Mouse (Mus musculus): Measurements from ENCODE around the gene Qrich2. TPM values are rescaled to one million over a fixed set of nuclear protein-coding genes. Genes with fewer than 3 reads are reported as not detected.
"Not testable (repeated sequence)": the region's sequence is repeated elsewhere in the genome, so short reads cannot be mapped to it uniquely, and the experiment has no call there.

The Qrich2 gene
- polyA plus RNA-seq, 1 experiment, result 1.2 TPM

GRCm38 (mm10) chr11:116489771-116490231 lies 23.8 kb upstream of the Qrich2 start:
- DNase-seq (ENCODE audit: low read depth), result no peak

DNA sequence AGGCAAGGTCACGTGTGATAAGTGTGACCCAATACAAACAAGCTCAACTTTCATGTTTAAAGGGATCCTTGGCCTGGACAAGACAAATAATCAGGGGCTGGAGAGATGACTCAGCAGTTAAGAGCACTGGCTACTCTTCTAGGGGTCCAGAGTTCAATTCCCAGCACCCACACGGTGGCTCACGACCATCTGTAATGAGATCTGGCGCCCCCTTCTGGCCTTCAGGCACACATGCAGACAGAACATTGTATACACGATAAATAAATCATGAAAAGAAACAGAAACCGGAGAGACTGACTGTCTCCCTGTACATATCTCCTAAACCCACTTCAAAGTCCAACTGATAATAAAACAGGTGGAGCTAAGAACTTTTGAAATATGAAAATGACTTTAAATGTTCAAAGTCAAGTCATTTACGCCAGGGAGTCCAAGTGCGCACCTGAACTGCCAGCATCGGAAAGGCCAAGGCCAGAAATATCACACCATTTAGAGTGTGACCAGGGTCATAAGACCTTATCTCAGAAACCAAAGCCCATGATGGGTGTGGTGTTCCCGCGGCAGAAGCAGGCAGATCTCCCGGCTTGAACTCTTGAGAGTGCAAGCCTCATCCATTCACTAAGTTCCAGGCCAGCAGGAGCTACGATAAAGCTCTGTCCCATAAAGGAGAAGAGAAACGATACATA lies 22.8 kb upstream of the Qrich2 start:
- DNase-seq (ENCODE audit: low read depth), result no peak

GRCm38 (mm10) chr11:116488207-116488606 lies 22.2 kb upstream of the Qrich2 start:
- DNase-seq (ENCODE audit: low read depth), result no peak

DNA sequence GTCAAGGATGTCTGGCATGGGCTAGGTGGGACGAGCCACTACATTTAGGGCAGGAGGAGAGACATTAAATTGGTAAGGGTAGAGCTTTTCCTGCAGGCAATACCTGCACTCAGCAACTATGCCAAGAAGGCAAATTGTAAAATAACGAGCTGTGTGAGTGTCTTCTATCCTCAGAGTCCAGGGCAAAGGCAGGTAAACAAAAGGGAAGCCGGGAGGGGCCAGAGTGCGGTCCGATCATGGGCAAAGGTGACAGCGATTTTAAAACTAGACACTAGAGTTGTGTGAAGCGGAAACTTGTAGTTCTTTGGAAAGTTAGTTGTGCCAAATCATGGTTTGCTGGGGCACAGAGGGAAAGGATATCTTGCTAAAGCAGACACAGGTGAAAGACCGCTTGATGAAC lies 18.2 kb upstream of the Qrich2 start:
- no peak for DNase-seq (ENCODE audit: low read depth)

GRCm38 (mm10) chr11:116481776-116482175 lies 15.7 kb upstream of the Qrich2 start:
- no peak for DNase-seq (ENCODE audit: low read depth)

- DNase-seq (ENCODE audit: low read depth), result no peak
Observed at GRCm38 (mm10) chr11:116480975-116481374, 14.9 kb upstream of the Qrich2 start.

GRCm38 (mm10) chr11:116479832-116480231 lies 13.8 kb upstream of the Qrich2 start:
- DNase-seq (ENCODE audit: low read depth), result no peak

GRCm38 (mm10) chr11:116478978-116479377 lies 12.9 kb upstream of the Qrich2 start:
- no peak for DNase-seq (ENCODE audit: low read depth)

DNA sequence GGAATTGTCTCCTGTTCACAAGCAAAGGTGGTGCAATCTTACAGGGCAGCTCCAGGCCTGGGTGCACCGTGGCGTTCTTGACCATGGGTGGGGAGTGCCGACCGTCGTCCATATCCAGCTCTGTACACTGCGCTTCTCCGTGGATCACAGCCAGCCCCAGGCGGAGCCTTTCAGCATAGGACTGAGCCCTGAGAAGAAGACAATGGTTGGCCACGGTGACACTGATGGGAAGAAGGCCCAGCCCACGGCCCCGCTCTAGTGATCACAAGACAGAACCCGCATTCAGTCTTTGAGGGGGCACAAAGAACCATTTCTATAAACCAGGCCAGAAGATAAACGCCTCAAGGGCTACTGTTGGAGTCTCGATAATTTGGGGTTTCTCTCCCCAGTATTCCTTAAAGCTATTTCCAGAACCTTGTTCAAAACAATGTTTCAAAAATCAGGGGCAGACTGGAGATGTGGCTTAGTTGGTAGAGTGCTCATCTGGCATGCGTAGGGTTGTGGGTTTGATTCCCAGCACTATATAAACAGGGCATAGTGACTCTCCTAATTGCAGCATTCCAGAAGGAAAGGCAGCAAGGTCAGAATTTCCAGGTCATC lies 11.2 kb upstream of the Qrich2 start:
- no peak for DNase-seq (ENCODE audit: low read depth)

GRCm38 (mm10) chr11:116476696-116477095 lies 10.7 kb upstream of the Qrich2 start:
- no peak for DNase-seq (ENCODE audit: low read depth)

DNA sequence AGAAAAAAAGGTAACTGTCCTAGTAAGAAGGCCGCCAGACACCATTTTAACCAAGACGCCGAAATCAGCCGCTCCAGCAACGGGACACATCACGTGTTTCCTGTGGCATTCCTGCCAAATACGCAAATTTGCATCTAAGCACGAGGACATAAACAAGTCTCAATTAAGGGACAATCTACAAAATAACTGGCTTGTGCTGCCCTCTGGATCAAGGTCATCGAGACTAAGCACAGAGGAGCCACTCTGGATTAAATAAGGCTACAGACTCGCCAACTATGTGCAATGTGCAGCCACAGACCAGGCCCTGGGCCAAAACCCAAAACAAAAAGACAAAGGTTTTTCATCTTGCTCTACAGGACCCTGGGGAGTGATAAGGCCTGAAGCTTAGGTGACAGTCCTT lies 10.0 kb upstream of the Qrich2 start:
- no peak for DNase-seq (ENCODE audit: low read depth)

DNA sequence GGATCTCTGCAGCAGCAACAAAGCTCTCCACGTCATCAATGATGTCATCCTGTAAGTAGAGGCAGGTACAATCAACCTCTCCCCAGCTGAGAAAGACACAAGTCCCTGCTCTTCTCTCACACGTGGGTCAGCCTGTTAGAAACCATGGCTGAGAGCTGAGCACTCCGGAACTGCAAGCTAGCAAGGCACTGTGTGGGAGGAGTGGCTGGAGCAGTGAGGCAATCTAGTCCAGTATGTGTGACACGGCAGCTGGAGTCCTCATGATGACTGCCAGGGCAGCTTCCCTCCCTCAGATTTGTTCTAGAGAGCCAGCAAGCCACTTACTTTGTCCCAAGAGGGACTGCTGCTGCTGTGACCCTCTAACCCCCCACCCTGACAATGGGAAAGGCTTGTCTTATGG lies 6.2 kb upstream of the Qrich2 start:
- DNase-seq (ENCODE audit: low read depth), result no peak

DNA sequence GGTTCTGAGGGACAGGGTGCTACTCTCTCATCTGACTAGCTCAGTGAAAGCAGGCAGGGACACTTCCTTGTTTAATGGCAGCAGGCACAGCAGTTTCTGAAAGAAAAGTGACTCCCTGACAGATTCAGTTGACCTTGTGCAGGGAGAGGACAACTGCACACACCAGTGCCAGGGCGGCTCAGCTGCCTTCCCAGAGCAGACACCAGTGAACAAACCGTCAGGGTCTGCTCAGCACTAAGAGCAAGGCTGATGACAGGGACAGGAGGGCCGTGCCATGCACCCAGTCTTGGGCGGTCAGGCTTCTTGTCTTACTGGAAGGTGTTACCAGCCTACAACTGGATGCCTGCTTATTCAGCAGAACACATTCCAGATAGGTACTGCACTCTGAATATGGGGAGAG lies 4.9 kb upstream of the Qrich2 start:
- no peak for DNase-seq (ENCODE audit: low read depth)

DNA sequence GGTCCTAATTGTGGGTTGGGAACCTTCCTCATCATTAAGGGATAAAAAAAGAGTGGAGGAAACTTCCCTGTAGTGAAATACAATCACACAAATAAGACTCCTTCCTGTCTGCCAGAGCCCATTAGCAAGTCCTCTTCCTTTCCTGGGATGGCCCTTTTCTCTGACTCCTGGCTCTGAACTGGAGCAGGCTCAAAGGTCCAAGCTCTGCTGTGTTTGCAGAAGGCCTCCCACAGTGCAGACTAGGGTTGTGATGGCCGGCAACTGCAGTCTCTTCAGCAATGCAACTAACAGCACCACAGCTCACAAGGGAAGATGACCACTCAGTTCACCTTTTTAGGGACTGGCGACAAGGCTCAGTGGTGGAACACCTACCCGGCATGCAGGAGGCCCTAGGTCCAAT lies 4.2 kb upstream of the Qrich2 start:
- no peak for DNase-seq (ENCODE audit: low read depth)

DNA sequence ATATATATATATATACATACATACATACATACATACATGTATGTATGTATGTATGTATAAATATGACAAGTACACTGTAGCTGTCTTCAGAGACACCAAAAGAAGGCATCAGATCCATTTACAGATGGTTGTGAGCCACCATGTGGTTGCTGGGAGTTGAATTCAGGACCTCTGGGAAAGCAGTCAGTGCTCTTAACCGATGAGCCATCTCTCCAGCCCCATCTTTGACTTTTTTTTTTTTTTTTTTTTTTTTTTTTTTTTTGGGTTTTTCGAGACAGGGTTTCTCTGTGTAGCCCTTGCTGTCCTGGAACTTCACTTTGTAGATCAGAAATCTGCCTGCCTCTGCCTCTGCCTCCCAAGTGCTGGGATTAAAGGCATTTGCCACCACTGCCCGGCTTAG lies 2.3 kb upstream of the Qrich2 start:
- DNase-seq (ENCODE audit: low read depth), result not testable (repeated sequence)

GRCm38 (mm10) chr11:116463833-116464232 lies 2.2 kb downstream of the Qrich2 start:
- no peak for DNase-seq (ENCODE audit: low read depth)

DNA sequence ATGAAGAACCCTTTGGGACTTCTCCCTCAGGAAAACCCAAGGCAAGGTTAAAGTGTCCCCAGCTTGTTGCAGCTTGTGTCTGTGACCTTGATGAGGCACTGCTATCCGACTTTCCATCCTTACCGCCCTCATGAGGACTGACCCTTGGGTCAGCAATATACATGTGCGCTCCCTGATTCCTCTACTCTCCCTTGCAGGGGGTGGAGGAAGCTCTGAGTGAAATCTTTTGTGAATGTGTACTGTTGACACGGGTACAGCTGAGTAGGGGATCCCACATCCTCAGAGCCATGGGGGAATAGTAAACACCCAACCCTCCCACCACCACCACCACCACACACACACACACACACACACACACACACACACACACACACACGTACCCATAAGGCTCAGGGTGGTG lies 2.7 kb downstream of the Qrich2 start:
- DNase-seq (ENCODE audit: low read depth), result no peak

DNA sequence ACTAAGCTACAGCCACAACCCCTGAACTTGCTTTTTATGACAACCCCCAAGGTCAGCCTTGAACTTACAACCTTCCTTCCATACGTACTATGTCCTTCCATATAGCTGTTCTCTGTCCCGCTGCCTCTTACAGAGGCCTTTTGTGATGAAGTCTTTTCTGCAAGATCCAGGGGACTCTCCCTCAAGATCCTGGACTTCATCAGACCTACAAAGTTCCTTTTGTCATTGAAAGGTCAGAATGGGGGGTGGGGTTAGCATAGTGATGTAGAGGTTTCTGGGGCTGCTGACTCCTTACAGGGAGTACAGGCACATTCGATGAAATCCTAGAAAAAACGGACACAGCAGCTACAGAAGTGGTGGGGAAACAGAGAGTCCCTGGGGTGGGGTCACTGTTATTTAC lies 6.3 kb downstream of the Qrich2 start:
- DNase-seq (ENCODE audit: low read depth), result no peak

DNA sequence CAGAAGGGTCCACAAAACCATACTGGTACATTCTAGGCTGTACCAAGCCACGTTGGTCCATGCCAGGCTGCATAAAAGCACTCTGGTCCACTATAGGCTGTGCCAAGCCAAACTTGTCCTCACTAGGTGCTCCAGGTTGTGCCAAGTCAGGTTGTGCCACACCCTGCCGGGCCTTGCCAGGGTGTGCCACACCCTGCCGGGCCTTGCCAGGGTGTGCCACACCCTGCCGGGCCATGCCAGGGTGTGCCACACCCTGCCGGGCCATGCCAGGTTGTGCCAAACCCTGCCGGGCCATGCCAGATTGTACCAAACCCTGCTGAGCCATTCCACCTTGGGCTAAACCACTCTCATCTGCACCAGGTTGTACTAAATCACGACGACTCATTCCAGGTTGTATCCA lies 9.8 kb downstream of the Qrich2 start:
- DNase-seq (ENCODE audit: low read depth), result no peak

DNA sequence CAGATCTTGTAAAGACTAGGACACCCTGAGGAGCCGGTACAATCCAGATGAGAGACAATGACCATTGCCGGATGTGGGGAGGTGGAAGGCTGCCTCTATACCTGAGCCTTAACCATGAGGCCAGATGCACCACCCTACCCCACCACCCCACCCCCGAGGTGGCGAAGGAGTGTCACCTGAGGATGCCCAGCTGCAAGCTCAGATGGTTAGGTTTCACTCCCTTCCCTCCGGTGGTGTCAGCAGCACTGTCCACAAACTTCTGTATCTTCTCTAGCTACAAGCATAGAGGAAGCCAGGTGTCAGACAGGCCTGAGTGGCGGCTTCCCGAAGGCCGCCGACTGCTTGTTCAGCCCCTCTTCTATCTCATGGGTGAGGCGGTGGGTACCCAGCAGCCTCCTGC lies 12.2 kb downstream of the Qrich2 start:
- DNase-seq (ENCODE audit: low read depth), result no peak

DNA sequence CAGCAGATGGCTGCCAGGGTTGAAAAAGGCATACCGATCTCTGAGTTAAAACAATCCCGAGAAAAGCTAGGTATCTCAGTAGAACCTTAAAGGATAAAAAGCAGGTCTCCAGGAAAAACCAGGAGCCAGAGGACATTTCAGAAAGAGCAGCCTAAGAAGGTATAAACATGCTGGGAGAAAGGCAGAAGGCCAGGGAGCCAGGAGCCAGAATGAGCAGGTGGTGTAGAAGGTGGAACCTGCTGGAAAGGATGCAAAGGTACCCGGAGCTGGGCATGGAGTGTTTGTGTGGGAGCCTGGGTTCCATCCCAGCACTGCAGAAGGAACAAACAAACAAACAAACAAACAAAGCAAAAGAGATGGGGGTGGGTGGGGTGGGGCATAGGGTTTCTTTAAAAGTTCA lies 16.7 kb downstream of the Qrich2 start:
- no peak for DNase-seq (ENCODE audit: low read depth)

GRCm38 (mm10) chr11:116447822-116448221 lies 18.2 kb downstream of the Qrich2 start:
- no peak for DNase-seq (ENCODE audit: low read depth)

DNA sequence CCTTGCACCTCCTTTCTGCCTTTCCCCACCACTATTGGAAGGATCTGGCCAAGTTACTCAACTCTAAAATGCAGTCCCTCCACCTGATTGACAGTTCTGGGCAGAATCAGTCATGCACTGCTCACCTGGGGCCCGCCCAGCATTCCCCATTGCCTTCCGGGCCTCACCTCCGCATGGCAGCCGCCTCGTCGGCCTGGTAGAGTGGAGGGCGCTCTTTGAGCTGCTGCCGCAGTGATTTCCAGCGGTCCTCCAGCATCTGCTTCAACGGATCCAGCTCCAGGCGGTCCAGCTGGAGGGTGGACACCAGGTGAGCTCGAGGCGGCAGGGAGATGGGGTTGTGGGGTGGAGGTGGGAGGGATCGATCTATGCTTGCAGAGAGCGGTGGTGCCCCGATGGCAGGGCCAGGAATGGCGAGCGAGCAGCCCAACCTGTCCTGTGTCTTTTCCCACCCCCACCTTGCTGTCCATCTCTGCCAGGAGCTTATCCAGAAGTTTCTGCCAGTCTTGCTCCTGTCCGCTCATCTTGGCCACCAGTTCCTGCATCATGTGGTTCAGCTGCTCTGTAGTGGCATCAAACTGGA lies 19.6 kb downstream of the Qrich2 start:
- no peak for DNase-seq (ENCODE audit: low read depth)

All from gonadal fat pad, adult 2 months (tissue).